Mouse (Mus musculus) limb, embryonic 13.5 days (tissue): ENCODE measurements around the gene Serpina3i. TPM values are rescaled to one million over a fixed set of nuclear protein-coding genes. Genes with fewer than 3 reads are reported as not detected.
"Not testable (repeated sequence)": the region's sequence is repeated elsewhere in the genome, so short reads cannot be mapped to it uniquely, and the experiment has no call there.

Experiments used
- ATAC-seq: fragments of 200-750 bp; cut with Nextera tagmentation; 2 replicates; pipeline ENCODE4 v1.8.0; 2017; ENCODE audit warnings: low read depth, moderate number of reproducible peaks, moderate TSS enrichment; ENCODE audit not compliant: low FRiP score
- H3K27ac ChIP-seq: fragments of 300-500 bp; sonication (generic); 2 replicates; pipeline ENCODE4 v1.5.1; 2015; ENCODE audit warnings: inconsistent platforms, mild to moderate bottlenecking, moderate library complexity
- H3K27me3 ChIP-seq: fragments of 300-500 bp; sonication (generic); 2 replicates; pipeline ENCODE4 v1.6.1; 2015; ENCODE audit warnings: mild to moderate bottlenecking, inconsistent platforms
- H3K36me3 ChIP-seq: fragments of 300-500 bp; sonication (generic); 2 replicates; pipeline ENCODE4 v1.6.1; 2015; ENCODE audit warnings: inconsistent platforms, mild to moderate bottlenecking, moderate library complexity
- H3K4me1 ChIP-seq: fragments of 300-500 bp; sonication (generic); 2 replicates; pipeline ENCODE4 v1.6.1; 2015; ENCODE audit warnings: inconsistent platforms
- H3K4me2 ChIP-seq: fragments of 300-500 bp; sonication (generic); replicated peaks from 2 replicates; pipeline ENCODE4 v1.6.1; 2015; ENCODE audit warnings: inconsistent platforms, mild to moderate bottlenecking, moderate library complexity
- H3K4me3 ChIP-seq: fragments of 300-500 bp; sonication (generic); 2 replicates; pipeline ENCODE4 v1.5.1; 2015; ENCODE audit warnings: moderate library complexity, mild to moderate bottlenecking, inconsistent platforms
- H3K9ac ChIP-seq: fragments of 300-500 bp; sonication (generic); 2 replicates; pipeline ENCODE4 v1.6.1; 2015; ENCODE audit warnings: mild to moderate bottlenecking, inconsistent platforms
- H3K9me3 ChIP-seq: fragments of 300-500 bp; sonication (generic); 2 replicates; pipeline ENCODE4 v1.6.1; 2016; ENCODE audit warnings: inconsistent platforms
- WGBS: fragments of 180-500 bp; shearing (Covaris S2); methylation state at CpG from one replicate; pipeline ENCODE4 v1.1.7; 2015; 5-methylcytosine and 5-hydroxymethylcytosine counted together
- polyA plus RNA-seq: library from polyadenylated mRNA; unstranded; fragments of >200 nt; fragmentation: Nextera tagmentation; extraction: Ambion mirVana; gene quantifications from 2 replicates; pipeline ENCODE4 v1.2.1, GENCODE M21; 2015

Gene Serpina3i
- polyA plus RNA-seq = 0.59 and 0.70 TPM in 2 replicates

DNA sequence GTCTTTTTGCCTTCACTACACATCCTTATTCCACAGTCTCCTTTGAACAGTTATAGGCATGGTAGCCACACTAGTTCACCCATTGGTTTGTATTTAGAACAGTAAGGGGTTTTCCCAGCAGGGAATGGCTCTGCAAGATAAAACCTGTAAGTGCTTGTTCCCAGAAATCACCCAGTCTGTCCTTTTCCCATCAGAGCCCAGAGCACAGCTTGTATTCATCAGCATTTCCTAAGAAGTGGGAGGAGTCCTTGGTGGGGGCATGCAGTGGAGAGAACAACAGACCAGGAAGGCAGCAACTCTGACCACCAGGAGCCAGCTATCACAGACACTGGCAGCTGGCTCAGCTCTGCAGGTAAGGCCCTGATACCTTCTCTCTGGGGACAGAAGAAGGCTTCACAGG, at the start of gene Serpina3i:
TSS of gene Serpina3i (plus strand) at position 260 of the 400 bp plus-strand sequence.
- ATAC-seq = no peak; the same call in 1 of the 2 replicates
- H3K27me3 ChIP-seq = no peaks in the 10 kb centered on the region

DNA sequence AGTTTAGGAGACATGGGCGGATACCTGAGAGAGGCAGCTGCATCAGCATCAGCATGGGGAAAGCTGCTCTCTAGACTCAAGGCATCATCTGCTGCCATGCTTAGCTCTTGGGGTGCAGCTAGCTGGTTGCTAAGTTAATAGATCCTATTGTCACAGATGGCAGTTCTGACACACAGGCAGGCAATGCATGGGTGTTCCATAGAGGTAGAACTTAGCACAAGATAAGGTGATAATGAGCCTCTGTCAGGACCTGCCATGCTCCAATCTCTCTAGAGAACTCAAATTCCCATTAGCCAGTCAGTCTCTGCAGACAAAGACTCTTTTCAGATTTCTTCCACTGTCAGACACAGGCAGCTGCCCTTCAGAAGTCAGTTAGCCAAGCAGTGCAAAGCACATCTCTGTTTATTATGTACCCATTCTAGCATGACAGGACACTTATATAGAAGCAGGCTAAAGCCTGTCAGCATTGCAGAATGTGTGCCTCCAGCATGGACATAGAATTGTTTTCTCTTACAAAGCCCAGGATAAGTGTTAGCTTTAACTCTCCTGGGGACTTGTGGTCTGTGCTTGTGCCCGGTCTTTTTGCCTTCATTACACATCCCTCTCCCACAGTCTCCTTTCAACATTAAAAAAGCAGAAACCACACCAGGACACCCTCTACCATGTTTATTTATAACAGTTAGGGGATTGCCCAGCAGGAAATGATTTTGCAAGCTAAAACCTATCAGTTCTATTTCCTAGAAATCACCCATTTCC, 49.1 kb upstream of the Serpina3i start:
- H3K9ac ChIP-seq = no peak overlapping the region
- WGBS = 79% methylated on average over 2 of the region's 2 CpGs
- H3K27me3 ChIP-seq = no peaks in the 10 kb centered on the region
- no peak overlapping the region for H3K27ac ChIP-seq
- no peaks in the 10 kb centered on the region for H3K36me3 ChIP-seq
- H3K4me3 ChIP-seq = no peak overlapping the region
- ATAC-seq = no peak
- H3K4me1 ChIP-seq = no peaks in the 10 kb centered on the region
- no peak overlapping the region for H3K4me2 ChIP-seq
- no peaks in the 10 kb centered on the region for H3K9me3 ChIP-seq

More for the DNA sequence above, at the start of gene Serpina3i:
- Histone ChIP-seq H3K36me3 (no peaks in the 10 kb centered on the region), H3K4me3 (no peak within 1 kb of the TSS), H3K9ac (no peak within 1 kb of the TSS), H3K4me1 (peaks cover 9% of the 10 kb centered on the region), H3K27ac (no peak within 1 kb of the TSS), H3K9me3 (no peaks in the 10 kb centered on the region), H3K4me2 (no peak within 1 kb of the TSS)

DNA sequence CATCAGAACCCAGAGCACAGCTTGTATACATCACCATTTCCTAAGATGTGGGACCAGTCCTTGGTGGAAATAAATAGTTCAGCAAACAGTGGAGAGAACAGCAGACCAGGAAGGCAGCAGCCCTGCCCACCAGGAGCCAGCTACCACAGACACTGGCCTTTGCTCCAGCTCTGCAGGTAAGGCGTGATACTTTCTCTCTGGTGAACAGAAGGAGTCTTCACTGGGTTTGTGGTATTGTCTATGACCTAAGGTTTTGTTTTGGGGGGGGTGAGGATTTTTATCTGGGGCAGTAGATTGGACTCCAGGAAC, 48.5 kb upstream of the Serpina3i start, which contains the start of gene Serpina3f:
TSS of gene Serpina3f (plus strand) at position 100 of the 309 bp plus-strand sequence.
- no peaks in the 10 kb centered on the region for H3K4me1 ChIP-seq
- no peak within 1 kb of the TSS for H3K4me3 ChIP-seq
- 60% methylated on average over 1 of the region's 1 CpGs for WGBS
- ATAC-seq = no peak
- H3K9ac ChIP-seq = no peak within 1 kb of the TSS
- no peak within 1 kb of the TSS for H3K27ac ChIP-seq
- no peaks in the 10 kb centered on the region for H3K27me3 ChIP-seq
- no peaks in the 10 kb centered on the region for H3K9me3 ChIP-seq
- H3K36me3 ChIP-seq = no peaks in the 10 kb centered on the region
- H3K4me2 ChIP-seq = no peak within 1 kb of the TSS

DNA sequence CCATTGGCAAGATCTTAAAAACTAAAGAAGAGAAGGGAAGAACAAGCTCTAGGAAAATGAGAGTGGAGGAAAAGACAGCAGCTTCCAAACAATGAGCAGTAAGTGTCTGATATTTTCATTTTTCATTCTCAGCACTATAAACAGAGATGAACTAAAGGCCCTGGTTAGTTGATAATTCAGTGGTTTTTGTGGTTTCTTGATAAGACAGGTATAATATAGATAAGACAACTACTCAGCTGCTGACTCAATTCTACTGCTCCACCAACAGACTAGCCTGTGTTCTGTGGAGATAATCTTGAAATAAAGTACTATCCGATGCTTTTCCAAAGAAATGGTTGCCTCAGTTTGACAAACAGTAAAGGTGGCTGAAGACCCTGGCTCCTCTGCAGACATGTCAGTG, 47.7 kb upstream of the Serpina3i start:
- no peak overlapping the region for H3K4me3 ChIP-seq
- no peaks in the 10 kb centered on the region for H3K9me3 ChIP-seq
- ATAC-seq = no peak
- WGBS = 91% methylated on average over 1 of the region's 1 CpGs
- H3K36me3 ChIP-seq = no peaks in the 10 kb centered on the region
- H3K9ac ChIP-seq = no peak overlapping the region
- H3K27me3 ChIP-seq = no peaks in the 10 kb centered on the region
- H3K27ac ChIP-seq = no peak overlapping the region
- no peaks in the 10 kb centered on the region for H3K4me1 ChIP-seq
- H3K4me2 ChIP-seq = no peak overlapping the region

- ATAC-seq = no peak
- whole genome bisulfite sequencing = 64% methylated on average over 1 of the region's 1 CpGs
Measured at GRCm38 (mm10) chr12:104221616-104222015, 41.3 kb upstream of the Serpina3i start.

DNA sequence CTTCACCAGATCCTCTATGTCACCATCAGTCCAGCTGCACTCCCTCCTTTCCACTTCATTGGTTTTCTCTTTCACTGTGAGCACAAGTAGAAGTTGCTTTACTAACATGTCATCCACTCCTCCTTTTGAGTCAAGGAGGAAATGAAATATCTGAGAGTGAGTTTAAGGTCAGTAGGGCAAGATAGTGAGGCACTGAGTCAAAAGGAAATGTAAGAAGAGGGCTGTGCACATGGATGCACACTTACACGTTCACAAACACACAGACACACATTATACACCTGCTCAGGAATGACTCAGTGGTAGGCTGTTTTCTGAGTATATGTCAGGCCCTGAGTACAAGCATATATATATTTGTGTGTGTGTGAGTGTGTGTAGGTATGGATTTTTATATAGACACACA, 39.2 kb upstream of the Serpina3i start:
- no peak for ATAC-seq
- Histone ChIP-seq H3K9me3 (no peaks in the 10 kb centered on the region), H3K4me3 (no peak overlapping the region), H3K36me3 (no peaks in the 10 kb centered on the region), H3K27ac (no peak overlapping the region), H3K27me3 (no peaks in the 10 kb centered on the region), H3K9ac (no peak overlapping the region), H3K4me2 (no peak overlapping the region), H3K4me1 (no peaks in the 10 kb centered on the region)
- 62% methylated on average over 1 of the region's 1 CpGs for WGBS

More at GRCm38 (mm10) chr12:104221616-104222015, 41.3 kb upstream of the Serpina3i start:
- Histone ChIP-seq H3K4me3 (no peak overlapping the region), H3K9ac (no peak overlapping the region), H3K4me1 (no peaks in the 10 kb centered on the region), H3K4me2 (no peak overlapping the region), H3K9me3 (no peaks in the 10 kb centered on the region), H3K27me3 (no peaks in the 10 kb centered on the region), H3K27ac (no peak overlapping the region), H3K36me3 (no peaks in the 10 kb centered on the region)

DNA sequence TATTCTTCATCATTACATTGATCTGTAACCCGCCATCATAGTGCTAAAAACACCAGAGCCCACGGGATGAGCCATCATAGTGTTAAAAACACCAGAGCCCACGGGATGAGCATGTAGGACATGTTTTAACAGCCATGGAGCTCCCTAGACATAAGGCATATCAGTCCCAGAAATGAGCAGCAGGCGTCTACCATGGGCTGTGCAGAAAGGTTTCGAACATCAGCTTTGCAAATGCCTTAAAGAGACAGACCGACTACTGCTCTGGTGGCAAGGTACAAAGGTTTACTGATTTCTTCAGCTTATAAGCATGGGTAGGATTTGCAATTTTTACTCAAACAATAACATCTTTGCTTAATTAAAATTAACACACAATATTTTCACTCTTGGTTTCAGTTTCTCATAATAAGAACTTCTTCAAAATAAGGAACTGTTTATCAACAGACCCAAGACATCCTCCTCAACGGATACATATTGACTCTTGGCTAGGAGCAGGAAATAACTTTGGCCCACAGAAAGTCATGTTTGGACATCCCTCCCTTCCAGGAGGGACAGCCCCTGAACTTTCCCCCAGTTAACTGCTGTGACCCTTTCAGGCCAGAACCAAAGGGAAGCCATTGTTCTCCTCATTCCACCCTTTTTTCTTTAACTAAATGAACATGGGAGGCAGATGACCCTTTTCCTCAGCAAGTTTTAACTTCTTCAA, 38.2 kb upstream of the Serpina3i start:
- H3K9ac ChIP-seq = no peak overlapping the region
- H3K4me2 ChIP-seq = no peak overlapping the region
- no peak overlapping the region for H3K27ac ChIP-seq
- ATAC-seq = no peak
- WGBS = 77% methylated on average over 7 of the region's 7 CpGs
- no peak overlapping the region for H3K4me3 ChIP-seq
- H3K27me3 ChIP-seq = no peaks in the 10 kb centered on the region
- H3K36me3 ChIP-seq = no peaks in the 10 kb centered on the region
- no peaks in the 10 kb centered on the region for H3K9me3 ChIP-seq
- H3K4me1 ChIP-seq = no peaks in the 10 kb centered on the region

- Histone ChIP-seq H3K9ac (no peak overlapping the region), H3K4me2 (no peak overlapping the region), H3K27ac (no peak overlapping the region), H3K4me1 (no peaks in the 10 kb centered on the region), H3K9me3 (no peaks in the 10 kb centered on the region), H3K27me3 (no peaks in the 10 kb centered on the region), H3K36me3 (no peaks in the 10 kb centered on the region), H3K4me3 (no peak overlapping the region)
- WGBS = 76% methylated on average over 2 of the region's 2 CpGs
- no peak for ATAC-seq
Measured at GRCm38 (mm10) chr12:104230762-104231161, 32.2 kb upstream of the Serpina3i start.

DNA sequence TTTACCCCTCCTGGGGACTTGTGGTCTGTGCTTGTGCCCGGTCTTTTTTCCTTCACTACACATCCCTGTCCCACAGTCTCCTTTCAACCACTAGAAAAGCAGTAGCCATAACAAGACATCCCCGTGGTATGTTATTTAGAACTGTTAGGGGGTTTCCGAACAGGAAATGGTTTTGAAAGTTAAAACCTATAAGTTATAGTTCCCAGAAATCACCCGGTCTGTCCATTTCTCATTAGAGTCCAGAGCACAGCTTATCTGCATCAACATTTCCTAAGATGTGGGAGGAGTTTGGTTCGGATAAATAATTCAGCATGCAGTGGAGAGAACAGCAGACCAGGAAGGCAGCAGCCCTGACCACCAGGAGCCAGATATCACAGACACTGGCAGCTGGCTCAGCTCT, 27.0 kb upstream of the Serpina3i start, which contains the start of gene Serpina3g:
TSS of gene Serpina3g (plus strand) at position 331 of the 400 bp plus-strand sequence.
- Histone ChIP-seq H3K4me1 (peaks cover 3% of the 10 kb centered on the region; the same call in 1 of the 2 replicates), H3K4me2 (no peak within 1 kb of the TSS), H3K4me3 (no peak within 1 kb of the TSS), H3K27ac (no peak within 1 kb of the TSS), H3K27me3 (no peaks in the 10 kb centered on the region), H3K9me3 (no peaks in the 10 kb centered on the region), H3K9ac (no peak within 1 kb of the TSS), H3K36me3 (no peaks in the 10 kb centered on the region)
- WGBS = 46% methylated on average over 5 of the region's 5 CpGs
- no peak for ATAC-seq

DNA sequence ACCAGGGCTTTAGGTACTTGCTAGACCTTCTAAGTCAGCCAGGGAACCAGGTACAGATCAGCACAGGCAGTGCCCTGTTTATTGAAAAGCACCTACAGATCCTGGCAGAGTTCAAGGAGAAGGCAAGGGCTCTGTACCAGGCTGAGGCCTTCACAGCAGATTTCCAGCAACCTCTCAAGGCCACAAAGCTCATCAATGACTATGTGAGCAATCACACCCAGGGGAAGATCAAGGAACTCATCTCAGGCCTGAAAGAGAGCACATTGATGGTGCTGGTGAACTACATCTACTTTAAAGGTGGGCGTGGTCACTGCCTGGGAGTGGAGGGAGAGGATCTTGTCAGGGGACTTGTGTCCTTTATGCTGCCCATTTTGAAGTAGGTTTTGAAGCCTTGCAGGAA, 24.9 kb upstream of the Serpina3i start:
- WGBS = 71% methylated on average over 1 of the region's 1 CpGs
- ATAC-seq, H3K27me3 ChIP-seq, H3K4me2 ChIP-seq, H3K27ac ChIP-seq, H3K36me3 ChIP-seq, H3K9me3 ChIP-seq, H3K4me3 ChIP-seq, H3K9ac ChIP-seq, H3K4me1 ChIP-seq: not testable (repeated sequence)

GRCm38 (mm10) chr12:104243307-104243706, 19.6 kb upstream of the Serpina3i start:
- ATAC-seq = no peak
- Histone ChIP-seq H3K4me2 (no peak overlapping the region), H3K4me1 (no peaks in the 10 kb centered on the region), H3K9me3 (no peaks in the 10 kb centered on the region), H3K9ac (no peak overlapping the region), H3K27ac (no peak overlapping the region), H3K36me3 (no peaks in the 10 kb centered on the region), H3K4me3 (no peak overlapping the region), H3K27me3 (no peaks in the 10 kb centered on the region)

- no peaks in the 10 kb centered on the region for H3K4me1 ChIP-seq
- H3K9ac ChIP-seq = no peak overlapping the region
- no peak overlapping the region for H3K4me3 ChIP-seq
- no peaks in the 10 kb centered on the region for H3K36me3 ChIP-seq
- 73% methylated on average over 1 of the region's 1 CpGs for WGBS
- no peak for ATAC-seq
- no peak overlapping the region for H3K4me2 ChIP-seq
- H3K27ac ChIP-seq = no peak overlapping the region
- H3K27me3 ChIP-seq = no peaks in the 10 kb centered on the region
- no peaks in the 10 kb centered on the region for H3K9me3 ChIP-seq
Measured at GRCm38 (mm10) chr12:104245092-104245491, 17.8 kb upstream of the Serpina3i start.
